Mouse (Mus musculus) embryonic fibroblast, embryonic 13.5 days (primary cell): ENCODE data around the gene Crmp1.

Source experiments
- CTCF ChIP-seq: IDR thresholded peaks from 2 replicates; pipeline ENCODE4 v1.5.1; 2011; ENCODE audit warnings: mild to moderate bottlenecking, control low read depth, low read length, moderate library complexity, borderline replicate concordance; ENCODE audit not compliant: insufficient read depth
- POLR2A ChIP-seq: IDR thresholded peaks from 2 replicates; pipeline ENCODE4 v1.6.1; 2011; ENCODE audit warnings: low read depth, mild to moderate bottlenecking, control low read depth, low read length, moderate library complexity

DNA sequence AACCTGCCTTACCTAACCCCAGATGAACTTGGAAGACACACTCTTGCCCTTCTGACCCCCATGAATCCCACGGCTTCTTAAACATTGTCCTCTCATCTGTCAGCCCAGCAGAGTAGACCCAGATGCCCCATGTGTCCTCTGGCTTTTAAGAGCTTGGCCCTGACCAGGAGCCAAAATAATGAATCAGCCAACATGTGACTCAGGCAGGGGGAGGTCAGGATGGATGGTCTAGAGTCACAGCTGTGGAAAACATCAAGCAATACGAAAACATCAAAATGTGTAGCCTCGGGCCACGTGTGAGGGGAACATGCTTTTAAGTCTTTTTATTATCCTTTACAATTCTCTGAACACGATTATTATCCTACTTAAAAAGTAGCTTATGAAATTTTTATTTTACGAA is 22.1 kb downstream of the Crmp1 start:
- TF ChIP-seq CTCF, result no peak
- TF ChIP-seq POLR2A, result no peak
